Mouse (Mus musculus) MEL (cell line): ENCODE results near the gene Foxn2.

Experiments
- CTCF ChIP-seq, 3 experiments: IDR thresholded peaks in 2 of 3; conservative IDR thresholded peaks in 1 of 3; 2 replicates each; pipeline ENCODE4 v1.5.1; 2011 to 2012; ENCODE audit warnings: low read length in 3 of 3, low read depth in 2 of 3, mild to moderate bottlenecking in 2 of 3, improper control_type of control experiment in 1 of 3, inconsistent platforms in 1 of 3, mixed read lengths in 1 of 3, moderate library complexity in 1 of 3; ENCODE audit not compliant: control insufficient read depth in 1 of 3, insufficient read depth in 1 of 3, poor library complexity in 1 of 3, severe bottlenecking in 1 of 3
- NRF1 ChIP-seq: IDR thresholded peaks from 2 replicates; pipeline ENCODE4 v1.6.1; 2014; ENCODE audit warnings: low read depth, mild to moderate bottlenecking, inconsistent platforms, low read length, improper control_type of control experiment, moderate library complexity; ENCODE audit not compliant: poor library complexity, insufficient read depth, severe bottlenecking
- POLR2A ChIP-seq, 2 experiments: IDR thresholded peaks; 2 replicates each; pipeline ENCODE4 v1.6.1; 2011 to 2012; ENCODE audit warnings: low read length in 2 of 2, mild to moderate bottlenecking in 2 of 2, control low read depth in 1 of 2, improper control_type of control experiment in 1 of 2, low read depth in 1 of 2, moderate library complexity in 1 of 2; ENCODE audit not compliant: control insufficient read depth in 1 of 2, insufficient read depth in 1 of 2, poor library complexity in 1 of 2
- USF2 ChIP-seq, 2 experiments: IDR thresholded peaks; 2 replicates each; pipeline ENCODE4 v1.6.1; 2011 to 2012; ENCODE audit warnings: improper control_type of control experiment in 2 of 2, low read length in 2 of 2, borderline replicate concordance in 1 of 2, inconsistent platforms in 1 of 2, low read depth in 1 of 2, mild to moderate bottlenecking in 1 of 2; ENCODE audit not compliant: insufficient read depth in 1 of 2

- no peak for TF ChIP-seq NRF1
- TF ChIP-seq POLR2A (IDR thresholded peaks at IDR 0.05; ENCODE audit: control insufficient read depth in 1 of 2, insufficient read depth in 1 of 2, low read depth in 1 of 2, low read length in 2 of 2, poor library complexity in 1 of 2): no peak
- no peak for TF ChIP-seq CTCF (IDR thresholded peaks at IDR 0.05 in 2 of 3, conservative IDR thresholded peaks at IDR 0.05 in 1 of 3; ENCODE audit: control insufficient read depth in 1 of 3, insufficient read depth in 1 of 3, low read depth in 2 of 3, low read length in 3 of 3, poor library complexity in 1 of 3, severe bottlenecking in 1 of 3)
- TF ChIP-seq USF2 (IDR thresholded peaks at IDR 0.05; ENCODE audit: borderline replicate concordance in 1 of 2, insufficient read depth in 1 of 2, low read depth in 1 of 2, low read length in 2 of 2): no peak
Observed at GRCm38 (mm10) chr17:88409706-88410105, 30.8 kb upstream of the Foxn2 start.
